Mouse (Mus musculus) heart, embryonic 11.5 days (tissue): Measurements from ENCODE around the gene Zfp507. TPM values are rescaled to one million over a fixed set of nuclear protein-coding genes. Genes with fewer than 3 reads are reported as not detected.

Source experiments
- ATAC-seq: fragments of 200-750 bp; cut with Nextera tagmentation; replicated peaks from 2 replicates; pipeline ENCODE4 v1.8.0; 2017; ENCODE audit warnings: moderate library complexity; ENCODE audit not compliant: insufficient number of reproducible peaks, low FRiP score, low TSS enrichment
- H3K27ac ChIP-seq: fragments of 300-500 bp; sonication (generic); 2 replicates; pipeline ENCODE4 v1.5.1; 2014; ENCODE audit warnings: mild to moderate bottlenecking, low read depth, low read length
- H3K27me3 ChIP-seq: fragments of 300-500 bp; sonication (generic); 2 replicates; pipeline ENCODE4 v1.6.1; 2014; ENCODE audit warnings: mild to moderate bottlenecking, low read length, mixed read lengths; ENCODE audit not compliant: control insufficient read depth, insufficient read depth
- H3K36me3 ChIP-seq: fragments of 300-500 bp; sonication (generic); 2 replicates; pipeline ENCODE4 v1.6.1; 2014; ENCODE audit warnings: mild to moderate bottlenecking, low read length, moderate library complexity, mixed read lengths; ENCODE audit not compliant: control insufficient read depth, insufficient read depth
- H3K4me1 ChIP-seq: fragments of 300-500 bp; sonication (generic); 2 replicates; pipeline ENCODE4 v1.6.1; 2014; ENCODE audit warnings: low read length; ENCODE audit not compliant: control insufficient read depth, insufficient read depth
- H3K4me2 ChIP-seq: fragments of 300-500 bp; sonication (generic); 2 replicates; pipeline ENCODE4 v1.6.1; 2014; ENCODE audit warnings: mild to moderate bottlenecking, moderate library complexity
- H3K4me3 ChIP-seq: fragments of 300-500 bp; sonication (generic); 2 replicates; pipeline ENCODE4 v1.5.1; 2014; ENCODE audit warnings: low read depth, low read length
- H3K9ac ChIP-seq: fragments of 300-500 bp; sonication (generic); 2 replicates; pipeline ENCODE4 v1.6.1; 2014; ENCODE audit warnings: mild to moderate bottlenecking, low read depth, low read length, moderate library complexity
- H3K9me3 ChIP-seq: fragments of 300-500 bp; sonication (generic); replicated peaks from 2 replicates; pipeline ENCODE4 v1.6.1; 2016; ENCODE audit warnings: low read length; ENCODE audit not compliant: control insufficient read depth
- WGBS: fragments of 180-500 bp; shearing (Covaris S2); extraction: QIAGEN DNeasy Blood & Tissue Kit; methylation state at CpG from one replicate; pipeline ENCODE4 v1.1.7; 2014; ENCODE audit not compliant: insufficient replicate concordance; 5-methylcytosine and 5-hydroxymethylcytosine counted together
- polyA plus RNA-seq: library from polyadenylated mRNA; unstranded; fragments of >200 nt; fragmentation: Nextera tagmentation; extraction: Ambion mirVana; gene quantifications from 2 replicates; pipeline ENCODE4 v1.2.1, GENCODE M21; 2014

The Zfp507 gene
- polyA plus RNA-seq, 1 experiment from 2014 or later: 14.4 TPM

DNA sequence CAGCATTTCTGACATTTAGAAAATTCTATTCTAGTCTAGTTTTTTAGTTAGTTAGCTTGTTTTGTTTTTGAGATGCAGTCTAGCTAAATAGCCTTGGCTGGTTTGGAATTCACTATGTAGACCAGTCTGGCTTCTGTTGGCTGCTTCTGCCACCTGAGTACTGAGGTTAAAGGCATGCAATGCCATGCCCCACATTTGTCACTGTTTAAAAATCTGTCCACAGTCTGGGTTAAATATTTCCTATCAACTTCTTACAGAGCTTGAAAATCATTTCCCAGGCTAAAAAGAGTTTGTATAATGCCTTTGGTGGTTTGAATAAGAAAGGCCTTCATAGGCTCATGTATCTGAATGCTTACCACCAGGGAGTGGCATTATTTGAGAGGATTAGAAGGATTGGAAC is 63.9 kb downstream of the Zfp507 start:
- no peak overlapping the region for H3K9ac ChIP-seq

DNA sequence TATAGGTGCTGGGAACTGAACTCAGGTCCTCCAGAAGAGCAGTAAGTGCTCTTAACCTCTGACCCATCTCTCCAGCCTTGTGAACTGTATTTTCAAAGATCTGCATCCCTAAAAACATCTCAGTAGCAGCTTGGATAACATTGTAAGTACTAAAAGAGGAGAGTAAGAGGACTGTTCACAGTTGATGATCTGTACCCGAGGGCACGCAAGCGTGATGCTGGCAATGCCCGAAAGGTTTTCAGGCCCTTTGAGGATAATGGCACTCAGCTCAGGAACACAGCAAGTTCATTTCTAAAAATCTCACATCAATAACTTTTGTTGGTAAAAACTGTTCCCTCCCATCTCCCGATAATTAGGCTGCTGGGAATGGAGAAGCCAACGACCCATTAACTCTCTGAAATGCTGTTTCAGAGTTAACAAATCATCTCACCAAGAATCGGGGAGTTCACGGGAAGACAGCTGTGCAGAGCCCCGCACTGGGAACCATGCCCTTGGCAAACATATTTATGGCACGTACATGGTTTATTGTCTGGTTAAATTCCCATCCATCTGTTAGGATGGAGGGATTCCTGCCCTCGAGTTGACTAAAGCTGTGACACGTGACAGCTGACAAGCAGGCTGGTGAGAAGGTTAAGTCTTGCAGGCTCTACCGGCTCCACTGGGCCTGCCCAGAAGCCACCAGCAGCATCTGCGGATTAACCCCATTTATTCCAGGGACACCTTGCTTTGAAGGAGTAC is 69.3 kb downstream of the Zfp507 start:
- H3K27ac ChIP-seq: no peak overlapping the region
- no peak overlapping the region for H3K4me3 ChIP-seq
- H3K9ac ChIP-seq: no peak overlapping the region
- WGBS: 80% methylated on average over 14 of the region's 14 CpGs
- H3K36me3 ChIP-seq: peaks cover 5% of the 10 kb centered on the region; the same call in 1 of the 2 replicates
- no peak for ATAC-seq
- peaks cover 2% of the 10 kb centered on the region; the same call in 1 of the 2 replicates for H3K9me3 ChIP-seq
- no peaks in the 10 kb centered on the region; the same call in 1 of the 2 replicates for H3K4me1 ChIP-seq
- H3K27me3 ChIP-seq: no peaks in the 10 kb centered on the region
- no peak overlapping the region for H3K4me2 ChIP-seq

More for the DNA sequence above, 63.9 kb downstream of the Zfp507 start:
- Histone ChIP-seq H3K4me2 (no peak overlapping the region), H3K27me3 (no peaks in the 10 kb centered on the region), H3K4me3 (no peak overlapping the region), H3K27ac (no peak overlapping the region), H3K4me1 (no peaks in the 10 kb centered on the region), H3K36me3 (0 out of 2 replicates have a peak, but pooled peaks cover 2% of the 10 kb centered on the region), H3K9me3 (peaks cover 2% of the 10 kb centered on the region; the same call in 1 of the 2 replicates)
- no peak for ATAC-seq

DNA sequence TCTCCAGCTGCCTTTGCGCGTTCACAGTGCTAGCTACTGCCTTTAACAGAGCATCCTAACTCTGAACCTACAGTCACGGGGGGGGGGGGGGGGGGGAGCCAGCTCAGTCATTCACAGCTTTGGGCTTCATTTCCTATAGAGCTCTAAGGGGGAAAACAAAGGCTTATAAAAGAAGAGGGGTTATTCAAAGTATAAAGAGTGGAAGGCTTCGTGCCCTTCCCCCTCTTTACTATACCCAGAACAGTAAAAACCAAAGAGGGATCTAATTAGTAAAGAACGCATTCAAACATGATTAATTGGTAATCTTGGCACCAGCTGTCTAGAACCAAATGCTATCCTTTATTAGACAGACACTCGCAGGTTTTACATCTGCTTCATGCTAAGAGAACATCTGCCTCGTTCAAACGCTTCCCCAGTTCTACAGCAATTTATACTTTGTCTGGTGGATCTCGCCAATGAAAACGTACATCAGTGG is 70.2 kb downstream of the Zfp507 start:
- no peak for ATAC-seq
- Histone ChIP-seq H3K9ac (no peak overlapping the region), H3K27ac (no peak overlapping the region), H3K4me1 (no peaks in the 10 kb centered on the region; the same call in 1 of the 2 replicates), H3K4me2 (no peak overlapping the region), H3K9me3 (peaks cover 2% of the 10 kb centered on the region; the same call in 1 of the 2 replicates), H3K4me3 (no peak overlapping the region), H3K36me3 (peaks cover 7% of the 10 kb centered on the region; the same call in 1 of the 2 replicates), H3K27me3 (no peaks in the 10 kb centered on the region)
- WGBS: 88% methylated on average over 10 of the region's 10 CpGs

DNA sequence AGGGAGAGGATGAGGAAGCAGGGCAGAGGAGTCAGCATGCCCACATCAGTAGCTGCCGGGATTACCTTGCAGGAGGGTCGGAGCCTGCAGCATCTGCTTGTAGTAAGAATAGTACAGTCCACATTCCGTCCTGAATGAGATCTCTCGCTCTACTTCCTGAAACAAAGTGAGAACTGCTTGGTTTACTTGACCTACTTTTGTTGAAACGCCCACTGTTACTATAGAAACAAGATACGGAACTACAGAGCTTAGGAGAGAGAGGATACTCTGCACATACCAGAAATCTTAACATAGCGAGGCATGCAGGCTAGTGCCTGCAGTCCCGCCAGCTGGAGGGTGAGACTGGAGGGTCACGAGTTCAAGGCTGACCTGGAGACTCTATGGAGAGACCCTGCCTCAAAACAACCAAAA is 73.2 kb downstream of the Zfp507 start:
- no peak overlapping the region for H3K4me3 ChIP-seq
- no peaks in the 10 kb centered on the region for H3K27me3 ChIP-seq
- no peaks in the 10 kb centered on the region; the same call in 1 of the 2 replicates for H3K4me1 ChIP-seq
- no peaks in the 10 kb centered on the region for H3K9me3 ChIP-seq
- H3K9ac ChIP-seq: no peak overlapping the region
- H3K36me3 ChIP-seq: peaks cover 10% of the 10 kb centered on the region; the same call in 1 of the 2 replicates
- no peak overlapping the region for H3K4me2 ChIP-seq
- no peak overlapping the region for H3K27ac ChIP-seq
- WGBS: 68% methylated on average over 9 of the region's 9 CpGs
- no peak for ATAC-seq

DNA sequence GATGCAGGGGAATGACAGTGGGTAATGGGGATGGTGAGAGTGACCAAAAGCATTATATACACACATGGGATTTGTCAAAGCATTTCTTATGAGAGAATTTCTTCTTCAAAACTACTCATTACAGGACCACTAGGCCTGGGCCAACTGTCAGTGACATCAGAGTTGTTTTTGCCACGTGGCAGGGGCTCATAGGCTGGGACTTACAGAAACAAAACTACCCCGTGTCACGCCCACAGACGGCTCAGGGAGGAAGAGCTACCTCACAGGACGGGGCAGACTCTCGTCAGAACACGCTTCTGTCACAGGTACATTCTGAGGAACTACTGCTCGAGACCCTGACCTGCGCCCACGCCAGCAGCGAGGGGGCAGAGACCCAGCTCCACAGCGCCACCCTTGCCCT is 74.4 kb downstream of the Zfp507 start:
- no peaks in the 10 kb centered on the region; the same call in 1 of the 2 replicates for H3K4me1 ChIP-seq
- H3K27me3 ChIP-seq: no peaks in the 10 kb centered on the region
- no peak overlapping the region for H3K4me2 ChIP-seq
- no peak overlapping the region for H3K4me3 ChIP-seq
- no peak overlapping the region for H3K9ac ChIP-seq
- ATAC-seq: no peak
- H3K9me3 ChIP-seq: no peaks in the 10 kb centered on the region
- WGBS: 91% methylated on average over 12 of the region's 12 CpGs
- H3K27ac ChIP-seq: no peak overlapping the region
- peaks cover 13% of the 10 kb centered on the region; the same call in 1 of the 2 replicates for H3K36me3 ChIP-seq

DNA sequence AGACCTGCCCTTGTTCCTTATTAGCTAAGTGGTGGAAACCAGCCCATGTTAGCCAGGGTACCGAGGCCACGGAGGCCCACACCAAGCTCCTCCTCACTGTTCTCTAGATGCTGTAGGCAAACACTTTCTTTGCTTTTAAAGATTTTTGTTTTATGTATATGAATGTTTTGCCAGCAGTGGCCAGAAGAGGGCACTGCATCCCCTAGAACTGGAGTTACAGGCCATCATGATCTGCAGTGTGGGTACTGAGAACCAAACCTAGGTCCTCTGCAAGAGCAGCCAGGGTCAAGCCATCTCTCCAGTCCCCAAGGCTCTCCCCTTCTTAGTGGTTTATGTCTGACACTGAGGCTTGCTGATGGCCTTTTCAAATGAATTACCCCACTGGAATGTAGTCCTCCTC is 79.8 kb downstream of the Zfp507 start:
- H3K4me1 ChIP-seq: no peaks in the 10 kb centered on the region
- WGBS: 79% methylated on average over 2 of the region's 2 CpGs
- H3K9ac ChIP-seq: no peak overlapping the region
- no peak overlapping the region for H3K4me3 ChIP-seq
- no peak overlapping the region for H3K4me2 ChIP-seq
- H3K9me3 ChIP-seq: no peaks in the 10 kb centered on the region
- H3K27me3 ChIP-seq: no peaks in the 10 kb centered on the region
- ATAC-seq: no peak
- H3K27ac ChIP-seq: no peak overlapping the region
- peaks cover 16% of the 10 kb centered on the region; the same call in 1 of the 2 replicates for H3K36me3 ChIP-seq

Other genes starting within 250 kb of the Zfp507 start
- 90.4 and 99.8 TPM in 2 replicates for gene Nudt19, start 246.7 kb downstream of the Zfp507 start, polyA plus RNA-seq
- 1.0 and 1.7 TPM in 2 replicates for gene Rgs9bp, start 217.4 kb downstream of the Zfp507 start, polyA plus RNA-seq
- gene Ankrd27, start 216.8 kb downstream of the Zfp507 start, polyA plus RNA-seq: 15.5 and 18.8 TPM in 2 replicates
- gene Pdcd5, start 155.5 kb downstream of the Zfp507 start, polyA plus RNA-seq: 296 and 323 TPM in 2 replicates
- gene Dpy19l3, start 48.5 kb downstream of the Zfp507 start, polyA plus RNA-seq: 15.9 and 17.9 TPM in 2 replicates